ENCODE assay signal across 19 mouse cellular contexts in genomic region chr5:21532921-21533320, GRCm38 (mm10). TPM values are rescaled to one million over a fixed set of nuclear protein-coding genes. Genes with fewer than 3 reads are reported as not detected.
DNase-seq lines count a peak whose midpoint lies in the region; ATAC-seq lines count a peak whose summit lies in the region.
"Had no signal": no experiment of that assay in that cellular context is flagged by ENCODE, and none has a peak within 500 bp of the region (broad histone marks: within the 10 kb centered on the region; RNA-seq: fewer than 3 reads in every experiment).

No protein-coding gene starts in this region.

- no peak overlapping the region for H3K4me2 ChIP-seq in midbrain, embryonic 11.5 days
- no peak overlapping the region for H3K4me2 ChIP-seq in hindbrain, embryonic 13.5 days
- no peak overlapping the region for H3K4me2 ChIP-seq in forebrain, embryonic 15.5 days (replicated peaks)
- H3K4me2 ChIP-seq: limb, embryonic 13.5 days had no signal

- DNase-seq in gastrocnemius, adult 18-20 months (ENCODE audit: low spot score): peak; percentile 64
- DNase-seq in gastrocnemius, postnatal 10 days: no peak
- peak; percentile 45 for DNase-seq in midbrain, embryonic 11.5 days (ENCODE audit: low spot score, missing footprints)
- DNase-seq in midbrain, embryonic 10.5 days (ENCODE audit: low spot score): no peak
- peak; percentile 62 for DNase-seq in heart, adult 8-10 months (ENCODE audit: low spot score)
- DNase-seq in spleen, adult 12 weeks (ENCODE audit: low spot score): no peak
- DNase-seq: cerebellum, postnatal 36 days; kidney, adult 18-20 months; kidney, postnatal 36 days; midbrain, embryonic 14.5 days; spleen, adult 18-20 months; thymus, adult 18-20 months had no signal

- H3K27me3 ChIP-seq in midbrain, embryonic 11.5 days (ENCODE audit: control insufficient read depth, insufficient read depth, low read length): no peaks in the 10 kb centered on the region
- H3K27me3 ChIP-seq in midbrain, embryonic 10.5 days (ENCODE audit: low read depth, poor library complexity, severe bottlenecking): no peaks in the 10 kb centered on the region
- no peaks in the 10 kb centered on the region for H3K27me3 ChIP-seq in hindbrain, embryonic 13.5 days
- H3K27me3 ChIP-seq in forebrain, embryonic 15.5 days: no peaks in the 10 kb centered on the region
- H3K27me3 ChIP-seq: CH12.LX; limb, embryonic 13.5 days had no signal

- H3K27ac ChIP-seq in midbrain, embryonic 11.5 days (ENCODE audit: low read depth, low read length): no peak overlapping the region
- no peak overlapping the region for H3K27ac ChIP-seq in midbrain, embryonic 10.5 days (replicated peaks)
- no peak overlapping the region for H3K27ac ChIP-seq in hindbrain, embryonic 13.5 days
- no peak overlapping the region for H3K27ac ChIP-seq in forebrain, embryonic 15.5 days (replicated peaks)
- H3K27ac ChIP-seq: limb, embryonic 13.5 days; liver, embryonic 14.5 days had no signal

- 88% methylated on average over 5 of the region's 5 CpGs for WGBS in midbrain, embryonic 11.5 days
- 90% methylated on average over 5 of the region's 5 CpGs for WGBS in midbrain, embryonic 10.5 days
- 93% methylated on average over 5 of the region's 5 CpGs for WGBS in hindbrain, embryonic 13.5 days
- WGBS in forebrain, embryonic 15.5 days: 89% methylated on average over 5 of the region's 5 CpGs

- H3K4me3 ChIP-seq in midbrain, embryonic 11.5 days (ENCODE audit: low read depth, low read length): no peak overlapping the region
- H3K4me3 ChIP-seq in midbrain, embryonic 10.5 days: no peak overlapping the region
- no peak overlapping the region for H3K4me3 ChIP-seq in hindbrain, embryonic 13.5 days
- no peak overlapping the region for H3K4me3 ChIP-seq in forebrain, embryonic 15.5 days
- H3K4me3 ChIP-seq: limb, embryonic 13.5 days had no signal

- H3K9me3 ChIP-seq in midbrain, embryonic 11.5 days (ENCODE audit: control insufficient read depth, low read length): no peaks in the 10 kb centered on the region
- peaks cover 6% of the 10 kb centered on the region; the same call in 1 of the 2 replicates for H3K9me3 ChIP-seq in midbrain, embryonic 10.5 days (replicated peaks)
- H3K9me3 ChIP-seq in hindbrain, embryonic 13.5 days: no peaks in the 10 kb centered on the region
- no peaks in the 10 kb centered on the region for H3K9me3 ChIP-seq in forebrain, embryonic 15.5 days

- no peak overlapping the region for H3K9ac ChIP-seq in midbrain, embryonic 11.5 days (ENCODE audit: low read length)
- H3K9ac ChIP-seq in hindbrain, embryonic 13.5 days: no peak overlapping the region
- no peak overlapping the region for H3K9ac ChIP-seq in forebrain, embryonic 15.5 days (replicated peaks)
- H3K9ac ChIP-seq: limb, embryonic 13.5 days; liver, embryonic 14.5 days had no signal

- ATAC-seq in midbrain, embryonic 11.5 days (ENCODE audit: low FRiP score): no peak
- ATAC-seq in hindbrain, embryonic 13.5 days (ENCODE audit: low FRiP score): no peak
- no peak for ATAC-seq in forebrain, embryonic 15.5 days (replicated peaks)
- ATAC-seq: forebrain, embryonic 16.5 days had no signal

- no peaks in the 10 kb centered on the region for H3K4me1 ChIP-seq in midbrain, embryonic 11.5 days (ENCODE audit: control insufficient read depth, insufficient read depth, low read length)
- H3K4me1 ChIP-seq in midbrain, embryonic 10.5 days: peaks cover 4% of the 10 kb centered on the region
- peaks cover 5% of the 10 kb centered on the region; the same call in 1 of the 2 replicates for H3K4me1 ChIP-seq in hindbrain, embryonic 13.5 days (replicated peaks)
- H3K4me1 ChIP-seq in forebrain, embryonic 15.5 days: no peaks in the 10 kb centered on the region
- H3K4me1 ChIP-seq: limb, embryonic 13.5 days had no signal

- H3K36me3 ChIP-seq in midbrain, embryonic 11.5 days (ENCODE audit: control insufficient read depth, insufficient read depth, low read length): no peaks in the 10 kb centered on the region
- H3K36me3 ChIP-seq in midbrain, embryonic 10.5 days: no peaks in the 10 kb centered on the region
- no peaks in the 10 kb centered on the region for H3K36me3 ChIP-seq in hindbrain, embryonic 13.5 days
- H3K36me3 ChIP-seq in forebrain, embryonic 15.5 days: no peaks in the 10 kb centered on the region
- H3K36me3 ChIP-seq: limb, embryonic 13.5 days had no signal

RNA-seq across cellular contexts. Expression of gene Lrrc17, which starts 10.4 kb away (rescaled TPM):
- 1 to 10 TPM; 1.2 to 1.3 TPM for total RNA-seq in gastrocnemius, adult 18-20 months (2021)
- total RNA-seq in gastrocnemius, postnatal 10 days (2021): 10 to 100 TPM; 23.3 to 28.8 TPM
- 14.0 and 17.0 TPM in 2 replicates for polyA plus RNA-seq in midbrain, embryonic 11.5 days (2014; fragmentation: Nextera tagmentation; extraction: Ambion mirVana)
- polyA plus RNA-seq in midbrain, embryonic 10.5 days (2016; fragmentation: Nextera tagmentation; extraction: Ambion mirVana): 5.6 and 10.6 TPM in 2 replicates
- 1 to 10 TPM; 1.5 to 3.2 (median 2.2) TPM for total RNA-seq in heart, adult 8-10 months (2022)
- 8.4 and 11.2 TPM in 2 replicates for polyA plus RNA-seq in hindbrain, embryonic 13.5 days (2015; fragmentation: Nextera tagmentation; extraction: Ambion mirVana)
- polyA plus RNA-seq in forebrain, embryonic 15.5 days (2015; fragmentation: Nextera tagmentation; extraction: Ambion mirVana): 2.6 and 2.7 TPM in 2 replicates
- total RNA-seq: CH12.LX; neutrophil, adult 5-6 weeks had no signal

Comparison
In these comparisons a context has a peak if more than half of its experiments do, and no peak if none do; other contexts are left out.
1. DNase-seq: peak in gastrocnemius, adult 18-20 months (single experiment), midbrain, embryonic 11.5 days (single experiment) and heart, adult 8-10 months (single experiment); none in gastrocnemius, postnatal 10 days (single experiment), midbrain, embryonic 10.5 days (single experiment) and spleen, adult 12 weeks (single experiment).